Mouse (Mus musculus) intestine, postnatal 0 days (tissue): ENCODE data around the gene Tiprl. TPM values are rescaled to one million over a fixed set of nuclear protein-coding genes. Genes with fewer than 3 reads are reported as not detected.

Source experiments
- ATAC-seq: fragments of 200-750 bp; cut with Nextera tagmentation; 2 replicates; pipeline ENCODE4 v1.8.0; 2017; ENCODE audit warnings: mild to moderate bottlenecking, moderate TSS enrichment, moderate library complexity
- H3K27ac ChIP-seq: fragments of 300-500 bp; sonication (generic); 2 replicates; pipeline ENCODE4 v1.5.1; 2014; ENCODE audit warnings: mild to moderate bottlenecking, low read depth, low read length, moderate library complexity
- H3K27me3 ChIP-seq: fragments of 300-500 bp; sonication (generic); replicated peaks from 2 replicates; pipeline ENCODE4 v1.6.1; 2014; ENCODE audit warnings: low read length, mixed read lengths; ENCODE audit not compliant: control insufficient read depth, insufficient read depth
- H3K36me3 ChIP-seq: fragments of 300-500 bp; sonication (generic); 2 replicates; pipeline ENCODE4 v1.6.1; 2014; ENCODE audit warnings: mild to moderate bottlenecking, moderate library complexity; ENCODE audit not compliant: control insufficient read depth, insufficient read depth
- H3K4me1 ChIP-seq: fragments of 300-500 bp; sonication (generic); replicated peaks from 2 replicates; pipeline ENCODE4 v1.6.1; 2014; ENCODE audit warnings: antibody characterized with exemption, low read length, mixed read lengths; ENCODE audit not compliant: control insufficient read depth, insufficient read depth
- H3K4me2 ChIP-seq: fragments of 300-500 bp; sonication (generic); replicated peaks from 2 replicates; pipeline ENCODE4 v1.6.1; 2014; ENCODE audit warnings: low read depth, mild to moderate bottlenecking, moderate library complexity
- H3K4me3 ChIP-seq: fragments of 300-500 bp; sonication (generic); 2 replicates; pipeline ENCODE4 v1.5.1; 2014; ENCODE audit warnings: low read depth, low read length
- H3K9ac ChIP-seq: fragments of 300-500 bp; sonication (generic); 2 replicates; pipeline ENCODE4 v1.6.1; 2014; ENCODE audit warnings: mild to moderate bottlenecking, low read depth, low read length
- H3K9me3 ChIP-seq: fragments of 300-500 bp; sonication (generic); 2 replicates; pipeline ENCODE4 v1.6.1; 2016; ENCODE audit warnings: mixed run types; ENCODE audit not compliant: control insufficient read depth
- CTCF ChIP-seq: sonication (generic); IDR thresholded peaks from 2 replicates; pipeline ENCODE4 v1.5.1; 2016; ENCODE audit warnings: low read depth, mild to moderate bottlenecking, control low read depth, antibody characterized with exemption, moderate library complexity
- WGBS: fragments of 180-500 bp; shearing (Covaris S2); extraction: QIAGEN DNeasy Blood & Tissue Kit; methylation state at CpG from one replicate; pipeline ENCODE4 v1.1.7; 2014; 5-methylcytosine and 5-hydroxymethylcytosine counted together
- polyA plus RNA-seq: library from polyadenylated mRNA; unstranded; fragments of >200 nt; fragmentation: Nextera tagmentation; extraction: Ambion mirVana; gene quantifications from 2 replicates; pipeline ENCODE4 v1.2.1, GENCODE M21; 2015

Tiprl gene
- polyA plus RNA-seq, 1 experiment from 2014 or later, result 59.7 TPM

DNA sequence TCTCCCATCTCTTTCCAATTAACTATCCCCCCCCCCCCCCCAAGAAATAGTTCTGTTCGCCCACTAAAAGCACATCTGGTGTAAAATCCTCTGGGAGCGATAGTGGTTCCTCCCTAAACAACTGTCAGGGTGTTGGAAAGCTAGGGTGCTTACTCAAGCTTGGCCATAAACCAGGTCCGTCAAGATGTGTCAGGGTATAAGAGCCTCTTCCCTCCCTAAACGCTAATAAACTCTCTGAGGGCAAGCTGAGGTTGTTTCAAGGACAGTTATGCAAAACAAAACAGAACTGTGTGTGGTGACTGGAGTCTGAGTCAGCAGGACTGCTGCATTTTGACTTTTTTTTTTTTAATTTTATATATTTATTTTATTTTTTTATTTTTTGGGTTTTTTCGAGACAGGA is 10.3 kb upstream of the Tiprl start:
- Histone ChIP-seq H3K27me3 (no peaks in the 10 kb centered on the region), H3K9ac (no peak overlapping the region), H3K36me3 (no peaks in the 10 kb centered on the region), H3K27ac (no peak overlapping the region), H3K4me2 (no peak overlapping the region), H3K4me3 (no peak overlapping the region), H3K9me3 (no peaks in the 10 kb centered on the region), H3K4me1 (no peaks in the 10 kb centered on the region)
- ATAC-seq, result no peak; the same call in 1 of the 2 replicates
- TF ChIP-seq CTCF, result no peak
- WGBS, result 59% methylated on average over 5 of the region's 5 CpGs

DNA sequence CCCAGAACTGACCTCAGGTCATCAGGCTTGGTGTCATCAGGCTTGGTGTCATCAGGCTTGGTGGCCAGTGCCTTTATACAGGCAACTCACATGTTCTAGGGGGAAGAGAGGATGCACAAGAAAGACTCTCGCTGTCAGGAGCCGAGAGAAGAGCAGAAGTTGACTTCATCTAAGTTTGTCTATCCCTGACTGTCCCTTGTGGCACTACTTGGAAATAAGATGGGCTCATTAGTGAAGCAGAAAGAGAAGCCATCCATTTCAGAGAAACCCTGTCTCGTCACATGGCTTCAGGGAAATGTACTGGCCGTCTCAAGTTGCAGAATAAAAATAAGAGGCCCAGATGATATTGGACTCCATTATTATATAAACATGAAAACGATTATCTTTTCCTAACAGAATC is 9.8 kb upstream of the Tiprl start:
- Histone ChIP-seq H3K36me3 (no peaks in the 10 kb centered on the region), H3K9me3 (no peaks in the 10 kb centered on the region), H3K4me1 (no peaks in the 10 kb centered on the region), H3K4me2 (no peak overlapping the region), H3K27me3 (no peaks in the 10 kb centered on the region), H3K9ac (no peak overlapping the region), H3K4me3 (no peak overlapping the region), H3K27ac (no peak overlapping the region)
- TF ChIP-seq CTCF, result no peak
- 73% methylated on average over 5 of the region's 5 CpGs for WGBS
- no peak for ATAC-seq

DNA sequence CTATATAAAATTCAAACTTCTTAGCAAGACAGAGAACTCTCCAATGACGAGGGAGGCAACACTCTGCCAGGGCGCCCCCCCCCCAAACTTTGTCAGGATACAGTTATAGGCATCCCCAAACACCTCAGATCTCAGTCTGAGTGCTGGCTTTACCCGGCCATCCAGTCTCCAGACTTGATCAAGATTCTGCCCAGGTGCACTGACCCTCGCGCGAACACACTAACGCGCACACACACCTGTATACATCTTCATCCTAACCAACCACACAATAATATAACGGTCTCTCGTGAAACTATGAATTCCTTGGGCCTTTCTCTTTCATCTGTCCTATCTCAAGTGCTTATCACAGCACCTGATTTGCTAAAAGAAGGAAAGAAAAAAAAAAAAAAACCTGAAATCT is 950 bp downstream of the Tiprl start:
- Histone ChIP-seq H3K9ac (peak overlapping the region; percentile 71), H3K27me3 (no peaks in the 10 kb centered on the region), H3K9me3 (no peaks in the 10 kb centered on the region), H3K4me2 (peak overlapping the region; percentile 84), H3K36me3 (no peaks in the 10 kb centered on the region), H3K4me1 (no peaks in the 10 kb centered on the region; the same call in 1 of the 2 replicates), H3K4me3 (peak overlapping the region; percentile 91), H3K27ac (peak overlapping the region; percentile 88)
- WGBS, result 5% methylated on average over 10 of the region's 10 CpGs
- no peak for ATAC-seq
- no peak for TF ChIP-seq CTCF

DNA sequence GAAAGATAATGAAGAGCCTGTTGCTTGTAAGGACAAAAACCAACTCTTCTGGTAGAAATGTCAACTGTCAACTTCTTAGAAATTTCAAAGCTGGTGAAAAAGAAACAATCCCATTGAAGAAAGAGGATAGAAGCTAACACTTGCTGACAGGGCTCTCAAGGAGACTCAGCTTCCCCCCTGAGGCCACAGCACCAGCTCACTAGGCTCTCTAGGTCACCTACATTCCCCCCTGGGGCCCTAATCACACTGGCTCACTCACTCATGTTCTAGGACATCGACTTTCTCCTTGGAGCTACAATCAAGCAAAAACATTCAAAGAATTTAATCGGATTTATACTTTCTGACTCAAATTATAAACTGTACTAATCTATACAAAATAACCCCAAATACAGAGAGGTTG is 3.0 kb downstream of the Tiprl start:
- Histone ChIP-seq H3K4me1 (no peaks in the 10 kb centered on the region; the same call in 1 of the 2 replicates), H3K27ac (no peak overlapping the region; the same call in 1 of the 2 replicates), H3K36me3 (no peaks in the 10 kb centered on the region), H3K4me2 (no peak overlapping the region), H3K9me3 (no peaks in the 10 kb centered on the region), H3K4me3 (no peak overlapping the region), H3K9ac (no peak overlapping the region), H3K27me3 (no peaks in the 10 kb centered on the region)
- no peak for TF ChIP-seq CTCF
- ATAC-seq, result no peak
- 70% methylated on average over 2 of the region's 2 CpGs for WGBS

DNA sequence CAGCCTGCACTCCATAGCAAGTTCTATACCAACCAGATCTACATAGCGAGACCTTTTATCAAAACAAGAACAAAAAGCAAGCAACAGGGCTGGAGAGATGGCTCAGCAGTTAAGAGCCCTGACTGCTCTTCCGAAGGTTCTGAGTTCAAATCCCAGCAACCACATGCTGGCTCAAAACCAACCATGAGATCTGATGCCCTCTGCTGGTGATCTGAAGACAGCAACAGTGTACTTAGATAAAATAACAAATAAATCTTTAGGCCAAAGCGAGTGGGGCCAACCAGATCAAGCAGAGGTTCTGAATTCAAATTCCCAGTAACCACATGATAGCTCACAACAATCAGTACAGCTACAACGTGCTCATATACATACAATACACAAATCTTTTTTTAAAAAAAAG is 6.1 kb downstream of the Tiprl start:
- Histone ChIP-seq H3K9ac (no peak overlapping the region), H3K9me3 (no peaks in the 10 kb centered on the region), H3K4me2 (no peak overlapping the region), H3K4me3 (no peak overlapping the region), H3K27ac (0 out of 2 replicates have a peak overlapping the region, but pooled peaks have one; percentile 9), H3K4me1 (no peaks in the 10 kb centered on the region; the same call in 1 of the 2 replicates), H3K27me3 (no peaks in the 10 kb centered on the region), H3K36me3 (peaks cover 7% of the 10 kb centered on the region)
- peak; percentile 54 for TF ChIP-seq CTCF
- ATAC-seq, result no peak
- 97% methylated on average over 4 of the region's 4 CpGs for WGBS

DNA sequence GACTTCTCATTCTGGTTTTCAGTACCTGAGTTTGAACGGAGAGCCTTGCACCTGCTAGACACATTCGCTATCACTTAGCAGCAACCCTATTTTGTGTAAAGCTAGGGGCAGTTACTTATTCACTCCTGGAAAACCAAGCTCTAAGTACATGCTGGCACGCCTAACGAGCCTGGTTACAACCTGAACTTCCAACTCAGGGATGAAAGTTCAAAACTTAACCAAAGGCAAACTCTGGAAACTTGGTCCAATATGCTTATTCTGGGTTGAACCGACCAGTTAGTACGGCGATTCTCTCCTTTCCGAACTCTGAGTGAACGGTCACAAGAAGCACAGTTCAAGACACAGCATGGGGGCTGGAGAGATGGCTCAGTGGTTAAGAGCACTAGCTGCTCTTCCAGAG is 7.2 kb downstream of the Tiprl start:
- no peaks in the 10 kb centered on the region for H3K9me3 ChIP-seq
- H3K27ac ChIP-seq, result peak overlapping the region; percentile 68
- H3K9ac ChIP-seq, result no peak overlapping the region
- H3K4me1 ChIP-seq, result no peaks in the 10 kb centered on the region
- peak; percentile 60; the same call in 1 of the 2 replicates for ATAC-seq
- H3K27me3 ChIP-seq, result no peaks in the 10 kb centered on the region
- 54% methylated on average over 9 of the region's 9 CpGs for WGBS
- peak overlapping the region; percentile 13; the same call in 1 of the 2 replicates for H3K4me2 ChIP-seq
- no peak overlapping the region for H3K4me3 ChIP-seq
- H3K36me3 ChIP-seq, result peaks cover 18% of the 10 kb centered on the region
- TF ChIP-seq CTCF, result no peak
